Mouse (Mus musculus) bone marrow macrophage, adult 2 months (primary cell): Measurements from ENCODE around the gene S100pbp. TPM values are rescaled to one million over a fixed set of nuclear protein-coding genes. Genes with fewer than 3 reads are reported as not detected.
A peak's percentile ranks its signal among the peaks of the same experiment; 100 is the strongest.

Experiments used
- H3K27ac ChIP-seq: 2 replicates; pipeline ENCODE4 v1.5.1; 2012; ENCODE audit warnings: low read depth, low read length; ENCODE audit not compliant: insufficient read depth
- H3K4me1 ChIP-seq: 2 replicates; pipeline ENCODE4 v1.6.1; 2012; ENCODE audit warnings: low read length; ENCODE audit not compliant: control insufficient read depth, insufficient read depth
- H3K4me3 ChIP-seq: 2 replicates; pipeline ENCODE4 v1.5.1; 2012; ENCODE audit warnings: mild to moderate bottlenecking, low read length, moderate library complexity; ENCODE audit not compliant: insufficient read depth
- CTCF ChIP-seq: IDR thresholded peaks from 2 replicates; pipeline ENCODE4 v1.5.1; 2012; ENCODE audit warnings: low read depth, mild to moderate bottlenecking, low read length, moderate library complexity
- POLR2A ChIP-seq: IDR thresholded peaks from 2 replicates; pipeline ENCODE4 v1.6.1; 2012; ENCODE audit warnings: mild to moderate bottlenecking, low read depth, low read length, borderline replicate concordance
- polyA plus RNA-seq: library from polyadenylated mRNA; stranded (reverse); fragments of >200 nt; gene quantifications from 2 replicates; pipeline ENCODE4 v1.2.4, GENCODE M21; 2012; ENCODE audit not compliant: missing spikeins, insufficient read depth, insufficient read length

The S100pbp gene
- polyA plus RNA-seq, 1 experiment, result 25.9 TPM

DNA sequence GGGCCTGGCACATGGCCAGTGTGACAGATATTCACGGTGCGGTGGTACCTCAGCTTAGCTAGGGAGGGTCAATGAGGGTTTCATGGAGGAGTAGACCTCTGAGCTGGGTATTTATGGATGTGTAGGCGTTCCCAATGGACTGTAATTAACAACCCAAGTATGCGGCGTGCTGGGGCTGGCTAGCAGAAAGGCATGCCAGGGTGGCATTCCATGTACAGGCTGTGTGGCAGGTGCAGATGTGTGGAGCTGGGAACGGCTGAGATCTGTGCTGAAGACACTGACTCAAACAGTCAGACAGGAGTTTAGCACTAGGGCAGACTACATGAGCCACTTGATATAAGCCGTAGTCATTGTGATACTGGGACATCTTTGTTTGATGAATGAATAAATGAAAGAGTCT is 80.9 kb downstream of the S100pbp start:
- no peak overlapping the region for H3K27ac ChIP-seq

GRCm38 (mm10) chr4:129107348-129107899 is 82.1 kb downstream of the S100pbp start:
- H3K4me1 ChIP-seq, result 0 out of 2 replicates have a peak, but pooled peaks cover 2% of the 10 kb centered on the region
- no peak overlapping the region for H3K27ac ChIP-seq
- H3K4me3 ChIP-seq, result no peak overlapping the region
- TF ChIP-seq CTCF (no peak), POLR2A (no peak)

More for the DNA sequence above, 80.9 kb downstream of the S100pbp start:
- 0 out of 2 replicates have a peak, but pooled peaks cover 2% of the 10 kb centered on the region for H3K4me1 ChIP-seq
- no peak overlapping the region for H3K4me3 ChIP-seq
- TF ChIP-seq CTCF (no peak), POLR2A (no peak)

DNA sequence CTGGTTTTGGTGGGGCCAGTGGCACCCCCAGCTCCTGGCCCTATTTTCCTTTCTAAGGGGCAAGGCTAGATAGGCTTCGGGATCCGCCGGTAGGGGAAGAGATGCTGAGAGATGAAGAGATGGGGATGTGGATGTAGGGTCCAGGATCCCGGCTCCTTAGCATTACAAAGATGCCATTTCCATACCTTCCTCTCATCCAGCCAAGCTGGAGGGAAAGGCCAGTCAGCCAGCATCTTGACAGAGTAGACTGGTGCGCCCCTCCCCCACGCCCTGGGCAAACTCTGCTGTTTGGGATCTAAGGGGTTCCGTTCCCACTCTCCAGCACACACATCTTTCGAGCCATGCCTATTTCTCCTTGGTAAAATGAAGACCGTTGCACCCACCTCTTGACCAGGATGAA is 83.5 kb downstream of the S100pbp start:
- no peak overlapping the region for H3K4me3 ChIP-seq
- no peak for TF ChIP-seq POLR2A
- TF ChIP-seq CTCF, result no peak
- H3K27ac ChIP-seq, result no peak overlapping the region
- H3K4me1 ChIP-seq, result 0 out of 2 replicates have a peak, but pooled peaks cover 2% of the 10 kb centered on the region

- no peak within 1 kb of the TSS for H3K27ac ChIP-seq
- no peak for TF ChIP-seq CTCF
- peak within 1 kb of the TSS; percentile 32 for H3K4me3 ChIP-seq
- H3K4me1 ChIP-seq, result 0 out of 2 replicates have a peak, but pooled peaks cover 2% of the 10 kb centered on the region
These were observed 84.2 kb downstream of the S100pbp start, which contains the start of gene Tmem54 for GRCm38 (mm10) chr4:129105356-129105755. Gene Tmem54 (plus strand): TSS chr4:129105548.

- Histone ChIP-seq H3K4me1 (0 out of 2 replicates have a peak, but pooled peaks cover 2% of the 10 kb centered on the region), H3K27ac (no peak overlapping the region), H3K4me3 (no peak overlapping the region)
- TF ChIP-seq CTCF (no peak), POLR2A (no peak)
These were observed 87.2 kb downstream of the S100pbp start for GRCm38 (mm10) chr4:129102133-129102829.

Other genes with a start within 250 kb of the S100pbp start
- gene Azin2, start 227.3 kb downstream of the S100pbp start, polyA plus RNA-seq, result 1.8 and 2.6 TPM in 2 replicates
- 54.5 and 64.3 TPM in 2 replicates for gene Ak2, start 197.8 kb downstream of the S100pbp start, polyA plus RNA-seq
- gene Rnf19b, start 131.5 kb downstream of the S100pbp start, polyA plus RNA-seq, result 91.7 and 94.9 TPM in 2 replicates
- not detected in 2 replicates for gene Tmem54, start 84.2 kb downstream of the S100pbp start, polyA plus RNA-seq
- gene Hpca, start 67.7 kb downstream of the S100pbp start, polyA plus RNA-seq, result not detected in 2 replicates
- gene Fndc5, start 52.7 kb downstream of the S100pbp start, polyA plus RNA-seq, result not detected in 2 replicates
- 18.0 and 21.7 TPM in 2 replicates for gene Yars, start within 50 bp of the S100pbp start, polyA plus RNA-seq
- gene C77080, start 71.7 kb upstream of the S100pbp start, polyA plus RNA-seq, result 5.0 and 6.3 TPM in 2 replicates
- gene Sync, start 97.9 kb upstream of the S100pbp start, polyA plus RNA-seq, result not detected in 2 replicates
- 137 and 148 TPM in 2 replicates for gene Rbbp4, start 145.6 kb upstream of the S100pbp start, polyA plus RNA-seq
- gene Zbtb8os, start 146.0 kb upstream of the S100pbp start, polyA plus RNA-seq, result 70.2 and 76.9 TPM in 2 replicates
- 3.6 and 4.4 TPM in 2 replicates for gene Zbtb8a, start 188.4 kb upstream of the S100pbp start, polyA plus RNA-seq